Mouse (Mus musculus) frontal cortex, adult (tissue): ENCODE results near the gene Lpin2.

Experiments
- ATAC-seq: cut with Nextera tagmentation; 2 replicates; pipeline ENCODE4 v1.9.2; 2017; ENCODE audit warnings: mild to moderate bottlenecking, moderate library complexity, mixed read lengths; ENCODE audit not compliant: low TSS enrichment

The Lpin2 gene

GRCm38 (mm10) chr17:71171161-71171560 is 11.2 kb upstream of the Lpin2 start:
- no peak for ATAC-seq

GRCm38 (mm10) chr17:71177336-71177735 is 5.0 kb upstream of the Lpin2 start:
- ATAC-seq, result no peak

- ATAC-seq, result no peak
Observed at GRCm38 (mm10) chr17:71177949-71178348, 4.4 kb upstream of the Lpin2 start.

GRCm38 (mm10) chr17:71178530-71179181 is 3.7 kb upstream of the Lpin2 start:
- no peak for ATAC-seq

GRCm38 (mm10) chr17:71179551-71180309 is 2.6 kb upstream of the Lpin2 start:
- no peak for ATAC-seq

- ATAC-seq, result no peak
Observed at GRCm38 (mm10) chr17:71180601-71181000, 1.8 kb upstream of the Lpin2 start.

GRCm38 (mm10) chr17:71182871-71183656 is 704 bp downstream of the Lpin2 start:
- peak; percentile 89 for ATAC-seq

- no peak; the same call in none of the 2 replicates for ATAC-seq
Observed at GRCm38 (mm10) chr17:71183657-71184261, 1.4 kb downstream of the Lpin2 start.

- ATAC-seq, result no peak
Observed at GRCm38 (mm10) chr17:71184356-71185111, 2.2 kb downstream of the Lpin2 start.

- ATAC-seq, result no peak
Observed at GRCm38 (mm10) chr17:71185368-71185767, 3.0 kb downstream of the Lpin2 start.

- ATAC-seq, result no peak
Observed at GRCm38 (mm10) chr17:71190589-71190988, 8.2 kb downstream of the Lpin2 start.

- no peak for ATAC-seq
Observed at GRCm38 (mm10) chr17:71191063-71191462, 8.7 kb downstream of the Lpin2 start.

- ATAC-seq, result no peak
Observed at GRCm38 (mm10) chr17:71191651-71192419, 9.5 kb downstream of the Lpin2 start.

- no peak for ATAC-seq
Observed at GRCm38 (mm10) chr17:71193019-71193418, 10.7 kb downstream of the Lpin2 start.

GRCm38 (mm10) chr17:71193485-71193884 is 11.1 kb downstream of the Lpin2 start:
- ATAC-seq, result no peak

- no peak for ATAC-seq
Observed at GRCm38 (mm10) chr17:71194906-71195632, 12.7 kb downstream of the Lpin2 start.

- no peak for ATAC-seq
Observed at GRCm38 (mm10) chr17:71195633-71196391, 13.5 kb downstream of the Lpin2 start.

- no peak for ATAC-seq
Observed at GRCm38 (mm10) chr17:71196415-71196814, 14.1 kb downstream of the Lpin2 start.

- no peak for ATAC-seq
Observed at GRCm38 (mm10) chr17:71199346-71199745, 17.0 kb downstream of the Lpin2 start.
